Comparison of ENCODE assay signal across 9 mouse cellular contexts in the genomic region with DNA sequence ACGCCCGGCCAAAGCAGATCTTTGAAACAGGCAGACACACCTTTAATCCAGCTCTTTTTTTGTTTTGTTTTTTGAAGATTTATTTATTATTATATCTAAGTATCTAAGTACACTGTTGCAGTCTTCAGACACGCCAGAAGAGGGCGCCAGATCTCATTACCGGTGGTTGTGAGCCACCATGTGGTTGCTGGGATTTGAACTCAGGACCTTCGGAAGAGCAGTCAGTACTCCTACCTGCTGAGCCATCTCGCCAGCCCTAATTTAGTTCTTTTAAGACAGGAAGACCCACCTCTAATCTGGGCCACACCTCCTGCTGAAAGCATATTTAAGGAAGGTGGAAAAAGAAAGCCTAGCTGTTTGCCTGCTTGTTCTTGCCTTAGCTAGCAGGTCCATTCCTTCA. TPM values are rescaled to one million over a fixed set of nuclear protein-coding genes. Genes with fewer than 3 reads are reported as not detected.
DNase-seq lines count a peak whose midpoint lies in the region; TF ChIP-seq lines count a peak whose summit lies in the region.
"Had no signal": no experiment of that assay in that cellular context is flagged by ENCODE, and none has a peak within 500 bp of the region (broad histone marks: within the 10 kb centered on the region; RNA-seq: fewer than 3 reads in every experiment).

No protein-coding gene starts in this region.

- H3K4me3 ChIP-seq in kidney, adult 2 months (ENCODE audit: insufficient read depth, low read depth, low read length): no peak overlapping the region
- H3K4me3 ChIP-seq in testis, adult 2 months (ENCODE audit: control insufficient read depth, low read depth, low read length): no peak overlapping the region
- no peak overlapping the region for H3K4me3 ChIP-seq in bone marrow, adult 2 months (replicated peaks; ENCODE audit: control insufficient read depth, low read depth, low read length)

- TF ChIP-seq POLR2A in kidney, adult 2 months (IDR thresholded peaks at IDR 0.05; ENCODE audit: low read depth, low read length): no peak
- no peak for TF ChIP-seq POLR2A in testis, adult 2 months (IDR thresholded peaks at IDR 0.05; ENCODE audit: control insufficient read depth, low read depth, low read length)
- TF ChIP-seq POLR2A in bone marrow, adult 2 months (IDR thresholded peaks at IDR 0.05; ENCODE audit: borderline replicate concordance, control insufficient read depth, low read depth, low read length): no peak

- H3K4me1 ChIP-seq in kidney, adult 2 months (ENCODE audit: control insufficient read depth, insufficient read depth, low read length): 0 out of 2 replicates have a peak, but pooled peaks cover 3% of the 10 kb centered on the region
- H3K4me1 ChIP-seq in testis, adult 2 months (ENCODE audit: control insufficient read depth, insufficient read depth, low read length): no peaks in the 10 kb centered on the region; the same call in 1 of the 2 replicates
- H3K4me1 ChIP-seq in bone marrow, adult 2 months (ENCODE audit: control insufficient read depth, insufficient read depth, low read length): peaks cover 2% of the 10 kb centered on the region; the same call in 1 of the 2 replicates

- no peak overlapping the region for H3K27ac ChIP-seq in kidney, adult 2 months (ENCODE audit: insufficient read depth, low read depth, low read length)
- no peak overlapping the region for H3K27ac ChIP-seq in testis, adult 2 months (ENCODE audit: control insufficient read depth, insufficient read depth, low read depth, low read length)
- H3K27ac ChIP-seq in bone marrow, adult 2 months (ENCODE audit: control insufficient read depth, insufficient read depth, low read depth, low read length, poor library complexity): no peak overlapping the region

- peak; percentile 37 for TF ChIP-seq CTCF in kidney, adult 2 months (conservative IDR thresholded peaks at IDR 0.05; ENCODE audit: insufficient read depth, insufficient read length, low read depth, low read length)
- peak; percentile 22; the same call in 1 of the 2 replicates for TF ChIP-seq CTCF in testis, adult 2 months (IDR thresholded peaks at IDR 0.05; ENCODE audit: control insufficient read depth, insufficient read depth, insufficient replicate concordance, low read depth, low read length)
- TF ChIP-seq CTCF in bone marrow, adult 2 months (IDR thresholded peaks at IDR 0.05; ENCODE audit: control insufficient read depth, insufficient read depth, low read length): peak; percentile 35; the same call in 1 of the 2 replicates

- H3K27me3 ChIP-seq in kidney, adult 2 months (replicated peaks; ENCODE audit: control insufficient read depth, insufficient read depth, low read length): no peaks in the 10 kb centered on the region
- no peaks in the 10 kb centered on the region for H3K27me3 ChIP-seq in testis, adult 2 months (ENCODE audit: control insufficient read depth, insufficient read depth, low read length)

- 62% methylated on average over 7 of the region's 7 CpGs for WGBS in kidney, adult 2 months
- 50% methylated on average over 7 of the region's 7 CpGs for WGBS in bone marrow, adult 2 months

- no peak for DNase-seq in kidney, adult 2 months
- no peak for DNase-seq in kidney, adult 9 months
- DNase-seq in testis, postnatal 10 days (ENCODE audit: low spot score): no peak
- peak; percentile 65 for DNase-seq in thymus, postnatal 4 days
- DNase-seq in right cerebral cortex, postnatal 36 days (ENCODE audit: low spot score in 2 of 2): no peak
- no peak for DNase-seq in cerebellum, adult 11-12 months
- DNase-seq: cerebellum, adult 9-11 months had no signal

- H3K36me3 ChIP-seq in kidney, adult 2 months (ENCODE audit: control insufficient read depth, insufficient read depth, low read length): no peaks in the 10 kb centered on the region
- no peaks in the 10 kb centered on the region for H3K36me3 ChIP-seq in testis, adult 2 months (ENCODE audit: control insufficient read depth, insufficient read depth, low read length)

RNA-seq across cellular contexts. Expression of a gene that starts 7.5 kb away (rescaled TPM):
- polyA plus RNA-seq in kidney, adult 2 months (2012; rRNA removed): 55.8 and 61.2 TPM in 2 replicates
- polyA plus RNA-seq in testis, adult 2 months (2012; rRNA removed): 173 and 198 TPM in 2 replicates
- 49.4 and 74.7 TPM in 2 replicates for polyA plus RNA-seq in bone marrow, adult 2 months (2011; ENCODE audit: insufficient read depth, insufficient read length, low replicate concordance, missing spikeins)

RNA-seq across cellular contexts. Expression of a gene that starts 10.0 kb away (rescaled TPM):
- 162 and 189 TPM in 2 replicates for polyA plus RNA-seq in kidney, adult 2 months (2012; rRNA removed)
- polyA plus RNA-seq in testis, adult 2 months (2012; rRNA removed): 109 and 111 TPM in 2 replicates
- polyA plus RNA-seq in bone marrow, adult 2 months (2011; ENCODE audit: insufficient read depth, insufficient read length, low replicate concordance, missing spikeins): 67.3 and 80.9 TPM in 2 replicates

RNA-seq across cellular contexts. Expression of a gene that starts 25.8 kb away (rescaled TPM):
- polyA plus RNA-seq in kidney, adult 2 months (2012; rRNA removed): 8.0 and 9.6 TPM in 2 replicates
- 16.7 and 17.0 TPM in 2 replicates for polyA plus RNA-seq in testis, adult 2 months (2012; rRNA removed)
- polyA plus RNA-seq in bone marrow, adult 2 months (2011; ENCODE audit: insufficient read depth, insufficient read length, low replicate concordance, missing spikeins): 5.9 and 7.9 TPM in 2 replicates
